Mouse (Mus musculus) layer of hippocampus, adult 9-11 months (tissue): ENCODE data around the gene Cpm.
A peak's percentile ranks its signal among the peaks of the same experiment; 100 is the strongest.

Experiments used
- DNase-seq: peaks from one replicate; pipeline ENCODE4 v3.0.0; 2022

Cpm gene

DNA sequence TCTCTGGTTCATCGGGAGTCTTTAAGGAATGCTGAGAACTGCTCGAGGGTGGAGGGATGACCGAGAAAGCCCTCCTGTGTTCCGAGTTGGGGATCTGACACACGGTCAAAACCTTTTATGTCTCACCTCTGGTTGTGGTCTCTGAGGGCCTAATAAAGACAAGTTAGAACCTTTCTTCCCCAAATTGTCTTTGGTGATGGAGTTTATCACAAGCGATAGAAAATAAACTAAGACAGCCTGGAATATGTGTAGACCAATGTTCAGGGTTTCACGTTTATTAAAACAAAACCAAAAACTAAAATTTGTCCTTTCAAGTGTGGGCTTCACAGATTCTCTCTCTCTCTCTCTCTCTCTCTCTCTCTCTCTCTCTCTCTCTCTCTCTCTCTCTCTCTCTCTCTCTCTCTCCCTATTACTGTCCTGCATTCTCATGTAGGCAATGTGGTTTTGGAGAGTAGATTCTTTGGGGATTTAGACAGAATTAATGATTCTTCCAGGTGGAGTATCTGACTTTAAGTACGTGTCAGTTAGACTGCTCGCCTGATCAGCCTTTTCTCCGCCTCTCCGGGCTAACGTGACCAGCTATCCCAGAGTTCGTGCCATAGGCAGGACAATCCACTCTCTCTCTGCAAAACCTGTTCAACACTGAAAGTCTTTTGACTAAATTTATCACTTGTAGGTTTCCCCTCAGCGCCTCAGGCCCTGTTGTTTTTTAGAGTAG is 35.1 kb downstream of the Cpm start:
- no peak for DNase-seq

DNA sequence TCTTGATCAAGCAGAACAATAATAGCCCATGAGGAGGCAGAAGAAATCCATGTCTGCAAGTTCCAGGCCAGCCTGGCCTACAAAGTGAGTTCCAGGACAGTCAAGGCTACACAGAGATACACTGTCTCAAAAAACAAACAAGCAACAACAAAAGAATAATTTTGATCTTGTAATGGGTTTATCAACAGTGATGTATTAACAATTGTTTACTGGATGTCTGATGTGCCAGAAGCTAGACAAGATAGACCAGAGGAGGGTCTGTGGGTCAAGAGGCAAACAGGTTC is 35.6 kb downstream of the Cpm start:
- no peak for DNase-seq

DNA sequence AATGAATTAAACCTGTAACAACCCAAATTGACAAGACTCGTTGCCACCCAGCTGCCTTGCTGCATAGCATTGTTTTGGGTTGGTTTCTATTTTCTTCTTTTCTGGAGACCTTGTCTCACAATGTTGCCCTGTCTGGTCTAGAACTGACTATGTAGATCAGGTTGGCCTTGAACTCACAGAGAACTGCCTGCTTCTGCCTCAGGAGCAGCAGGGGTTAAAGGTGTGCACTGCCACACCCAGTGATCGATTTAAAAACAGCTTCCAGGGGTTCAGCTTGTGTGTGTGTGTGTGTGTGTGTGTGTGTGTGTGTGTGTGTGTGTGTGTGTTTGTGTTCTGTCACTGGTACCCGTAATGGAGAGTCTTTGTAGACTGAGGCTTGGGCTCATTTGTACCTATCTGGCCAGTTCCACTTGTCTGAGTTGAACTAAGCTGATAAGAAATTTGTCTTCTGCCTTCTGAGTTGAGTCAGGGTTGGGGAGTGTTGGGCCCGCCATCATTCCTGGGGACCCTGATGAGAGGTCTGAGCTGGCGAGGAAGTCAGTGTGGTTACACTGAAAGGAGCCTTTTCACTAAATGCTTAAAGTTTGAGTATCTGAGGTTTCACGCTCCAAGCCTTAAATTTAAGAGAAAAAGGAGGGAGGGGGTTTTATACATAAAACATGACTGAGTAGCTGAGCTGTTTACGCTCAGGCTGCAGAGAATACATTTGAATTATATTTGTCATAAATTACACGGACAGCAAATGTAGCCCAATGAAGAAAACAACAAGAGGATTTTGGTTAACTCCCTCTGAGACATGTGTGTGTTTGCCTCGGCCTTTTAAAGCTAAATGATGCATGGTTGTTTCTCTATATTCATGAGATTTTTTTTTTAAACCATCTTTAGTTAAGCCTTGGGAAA is 36.3 kb downstream of the Cpm start:
- DNase-seq: no peak

DNA sequence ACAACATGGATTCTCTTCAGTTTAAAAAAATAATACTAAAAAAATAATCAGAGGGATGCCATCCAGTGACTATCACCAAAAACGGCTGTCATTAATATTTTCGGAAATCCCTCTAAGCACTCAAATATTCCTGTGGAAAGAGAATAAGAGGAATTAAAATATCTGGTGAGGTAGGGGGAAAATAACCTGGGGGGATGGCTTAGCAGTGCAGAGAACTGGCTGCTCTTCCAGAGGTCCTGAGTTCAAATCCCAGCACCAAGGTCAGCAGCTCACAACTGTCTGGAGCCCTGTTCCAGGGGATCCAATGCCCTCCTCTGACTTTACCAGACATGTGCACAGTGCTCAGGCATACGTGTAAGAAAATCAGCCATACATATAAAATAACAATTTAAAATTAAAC is 37.1 kb downstream of the Cpm start:
- DNase-seq: no peak

DNA sequence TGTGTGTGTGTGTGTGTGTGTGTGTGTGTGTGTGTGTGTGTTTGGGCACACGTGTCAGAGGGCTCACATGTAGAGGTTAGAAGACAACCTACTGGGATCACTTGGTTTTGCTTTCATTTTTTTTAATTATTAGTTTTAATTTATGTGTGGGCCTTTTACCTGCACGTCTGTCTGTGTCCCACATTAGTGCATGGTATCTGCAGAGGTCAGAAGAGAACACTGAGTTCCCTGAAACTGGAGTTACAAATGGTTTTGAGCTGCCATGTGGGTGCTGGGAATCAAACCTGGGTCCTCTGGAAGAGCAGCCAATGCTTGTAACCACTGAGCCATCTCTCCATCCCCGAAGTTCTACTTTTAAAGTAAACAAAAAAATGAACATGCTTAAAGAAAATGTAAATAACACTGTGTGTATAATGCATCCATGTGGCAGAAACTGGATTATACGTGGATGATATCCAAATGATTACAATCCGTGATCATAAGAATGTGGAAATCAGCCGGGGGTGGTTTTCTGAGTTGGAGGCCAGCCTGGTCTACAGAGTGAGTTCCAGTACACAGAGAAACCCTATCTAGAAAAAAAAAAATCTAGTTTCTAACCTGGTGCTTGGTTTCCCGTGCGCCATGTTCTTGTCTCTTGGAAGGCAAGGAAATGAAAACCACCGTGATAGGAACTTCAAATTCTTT is 37.8 kb downstream of the Cpm start:
- no peak for DNase-seq

DNA sequence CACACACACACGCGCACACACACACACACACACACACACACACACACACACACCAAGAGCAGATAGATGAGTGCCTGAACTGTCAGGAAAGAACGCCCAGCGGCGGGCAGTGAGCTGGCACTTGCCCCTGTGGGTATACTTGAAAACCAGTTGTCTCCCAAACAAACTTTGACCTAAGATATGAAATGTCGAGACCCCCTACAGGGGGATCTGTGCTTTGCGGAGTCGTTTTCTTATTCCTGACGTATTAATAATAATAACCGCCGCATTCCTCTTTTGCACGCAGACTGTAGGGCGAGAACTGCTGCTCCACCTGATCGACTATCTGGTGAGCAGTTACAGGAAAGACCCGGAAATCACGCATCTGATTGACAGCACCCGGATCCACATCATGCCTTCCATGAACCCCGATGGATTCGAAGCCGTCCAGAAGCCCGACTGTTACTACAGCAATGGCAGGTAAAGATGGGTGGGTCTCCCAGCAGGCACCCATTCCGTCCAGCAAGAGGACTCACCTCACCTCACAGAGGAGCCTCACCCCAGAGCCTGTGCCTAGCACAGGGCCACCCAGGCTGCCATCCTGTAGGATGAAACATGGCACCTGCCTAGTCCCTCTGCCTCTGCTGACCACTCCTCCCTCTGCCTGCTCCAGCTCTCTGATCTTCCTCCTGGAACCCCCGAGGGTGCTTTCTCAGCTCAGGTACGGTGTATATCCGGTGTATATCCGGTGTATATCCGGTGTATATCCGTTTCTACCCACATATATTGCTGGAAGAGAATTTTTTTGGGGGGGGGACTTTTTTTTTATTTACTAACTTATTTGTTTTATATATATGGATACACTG is 38.6 kb downstream of the Cpm start:
- no peak for DNase-seq

DNA sequence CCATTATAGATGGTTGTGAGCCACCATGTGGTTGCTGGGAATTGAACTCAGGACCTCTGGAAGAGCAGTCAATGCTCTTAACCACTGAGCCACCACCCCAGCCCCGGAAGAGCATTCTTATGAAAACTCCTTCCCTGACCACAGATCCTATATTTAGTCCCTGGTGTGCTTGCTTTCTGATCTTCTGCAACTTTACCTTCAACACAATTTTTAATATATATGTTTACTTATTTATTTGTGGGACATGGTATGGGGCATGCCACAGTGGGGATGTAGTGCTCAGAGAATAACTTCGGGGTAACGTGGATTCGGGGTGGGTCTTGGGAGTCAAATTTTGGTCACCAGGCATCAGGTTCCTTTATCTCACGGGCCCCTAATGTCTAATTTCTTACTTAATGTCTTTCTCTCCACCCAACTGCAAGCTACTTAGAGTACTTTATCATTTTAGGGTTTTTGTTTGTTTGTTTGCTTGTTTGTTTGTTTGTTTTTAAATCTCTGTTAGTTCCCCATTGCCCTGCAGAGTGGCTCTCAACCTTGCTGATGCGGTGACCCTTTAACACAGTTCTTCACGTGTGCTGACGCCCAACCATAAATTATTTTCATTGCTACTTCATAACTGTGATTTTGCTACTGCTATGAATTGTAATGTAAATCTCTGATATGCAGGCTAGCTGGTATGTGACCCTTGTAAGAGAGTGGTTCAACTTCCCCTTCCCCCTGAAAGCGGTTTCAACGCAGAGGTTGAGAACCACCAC is 39.4 kb downstream of the Cpm start:
- DNase-seq: no peak

DNA sequence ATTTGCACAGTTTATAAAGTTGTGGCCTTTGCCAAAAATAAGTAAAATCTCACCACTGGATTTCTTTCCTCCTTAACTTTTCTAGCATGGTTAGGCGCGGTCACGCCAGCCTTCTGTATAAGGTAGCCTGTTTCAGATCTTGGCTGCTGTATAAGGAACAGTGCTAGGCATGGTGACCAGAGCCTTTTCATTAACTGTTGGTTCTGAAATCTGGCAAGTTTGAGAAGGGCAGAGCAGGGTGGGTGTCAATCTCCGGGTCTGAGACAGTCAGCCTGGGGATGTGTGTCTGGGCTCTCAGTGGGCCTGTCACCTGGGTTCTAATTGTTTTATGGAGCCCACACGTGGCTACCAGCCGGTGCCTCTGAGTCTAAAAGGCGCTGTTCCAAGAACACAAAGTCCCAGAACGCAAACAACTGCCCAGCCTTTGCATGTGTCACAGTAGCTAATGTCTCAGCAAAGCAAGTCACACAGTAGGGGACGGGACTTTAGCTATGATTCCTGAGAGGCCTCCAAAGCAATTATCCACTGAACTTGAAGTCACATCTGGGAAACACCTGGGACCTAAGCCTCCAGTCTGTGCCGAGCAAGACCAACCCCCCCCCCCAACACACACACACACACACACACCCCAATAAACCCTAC is 40.3 kb downstream of the Cpm start:
- DNase-seq: no peak

DNA sequence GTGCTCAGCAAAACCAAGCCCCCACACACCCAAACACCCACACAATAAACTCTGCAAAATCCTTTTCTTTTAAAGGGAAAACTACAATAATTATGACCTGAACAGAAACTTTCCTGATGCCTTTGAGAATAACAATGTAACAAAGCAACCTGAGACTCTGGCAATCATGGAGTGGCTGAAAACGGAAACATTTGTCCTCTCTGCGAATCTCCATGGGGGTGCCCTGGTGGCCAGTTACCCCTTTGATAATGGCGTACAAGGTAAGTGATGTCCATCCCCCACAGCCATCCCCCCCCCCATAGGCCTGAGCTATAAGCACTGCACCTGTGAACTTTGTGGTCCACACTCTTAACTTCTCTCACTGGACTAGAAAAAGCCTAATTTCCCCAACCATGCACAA is 40.8 kb downstream of the Cpm start:
- DNase-seq: no peak

DNA sequence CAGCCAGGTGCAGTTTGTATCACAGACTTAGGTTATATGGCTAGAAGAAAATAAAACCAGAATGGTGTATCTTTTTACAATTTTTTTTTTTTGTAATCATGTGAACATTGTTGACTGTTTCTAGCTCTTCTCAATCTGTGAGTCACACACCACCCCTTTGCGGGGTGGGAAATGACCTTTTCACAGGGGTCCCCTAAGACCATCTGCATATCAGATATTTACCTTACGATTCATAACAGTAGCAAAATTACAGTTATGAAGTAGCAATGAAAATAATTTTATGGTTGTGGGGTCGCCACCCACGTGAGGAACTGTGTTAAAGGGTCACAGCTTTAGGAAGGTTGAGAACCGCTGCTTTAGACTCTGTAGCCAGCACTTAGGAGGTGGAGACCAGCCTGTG is 41.5 kb downstream of the Cpm start:
- DNase-seq: no peak

DNA sequence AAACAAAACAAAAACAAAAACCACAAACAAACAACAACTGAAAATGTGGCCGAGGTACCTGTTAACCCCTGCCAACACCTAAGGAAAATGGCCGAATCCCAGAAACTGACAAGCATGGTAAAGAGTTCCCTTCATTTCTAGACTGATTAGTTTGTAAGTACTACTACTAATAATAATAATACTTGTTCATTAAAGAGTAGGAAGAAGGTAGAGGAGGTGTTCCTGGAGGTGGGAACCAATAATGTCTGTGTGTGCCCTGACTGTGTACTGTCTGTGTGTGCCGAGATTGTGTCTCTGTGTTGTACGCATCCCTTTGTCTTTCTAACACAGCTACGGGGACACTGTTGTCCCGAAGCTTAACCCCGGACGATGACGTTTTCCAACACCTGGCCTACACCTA is 42.0 kb downstream of the Cpm start:
- no peak for DNase-seq

DNA sequence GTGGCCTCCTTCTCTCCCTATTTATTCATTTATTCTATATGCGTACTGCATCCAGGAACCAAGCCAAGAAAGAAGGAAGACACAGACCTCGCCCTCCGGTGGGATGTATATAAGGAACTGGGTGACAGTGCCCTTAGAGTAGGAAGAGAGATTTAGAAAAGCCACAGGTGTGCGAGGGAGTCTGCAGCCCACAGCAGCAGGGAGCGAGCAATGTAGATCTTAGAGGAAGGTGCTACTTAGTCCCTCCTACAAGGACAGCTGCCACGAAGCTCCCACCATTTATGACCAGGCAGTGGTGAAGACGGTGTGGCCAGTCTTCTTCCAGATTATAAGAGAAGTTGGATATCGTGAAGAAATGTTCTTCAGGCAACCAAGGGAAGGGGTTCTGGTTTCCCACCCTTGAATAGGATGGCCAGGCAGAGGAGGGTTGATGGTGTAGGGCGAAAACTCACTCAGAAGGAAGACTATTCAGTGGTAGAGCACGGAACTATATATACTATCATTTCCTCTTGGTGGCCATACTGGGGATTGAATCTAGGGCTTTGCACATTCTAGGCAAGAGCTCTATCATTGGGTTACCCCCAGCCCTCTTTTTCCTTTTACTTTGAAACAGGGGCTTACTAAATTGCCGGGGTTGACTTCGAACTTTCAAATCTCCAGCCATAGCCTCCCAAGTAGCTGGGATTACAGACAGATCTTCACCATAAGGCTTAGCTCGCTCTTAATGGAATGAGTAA is 42.8 kb downstream of the Cpm start:
- no peak for DNase-seq

DNA sequence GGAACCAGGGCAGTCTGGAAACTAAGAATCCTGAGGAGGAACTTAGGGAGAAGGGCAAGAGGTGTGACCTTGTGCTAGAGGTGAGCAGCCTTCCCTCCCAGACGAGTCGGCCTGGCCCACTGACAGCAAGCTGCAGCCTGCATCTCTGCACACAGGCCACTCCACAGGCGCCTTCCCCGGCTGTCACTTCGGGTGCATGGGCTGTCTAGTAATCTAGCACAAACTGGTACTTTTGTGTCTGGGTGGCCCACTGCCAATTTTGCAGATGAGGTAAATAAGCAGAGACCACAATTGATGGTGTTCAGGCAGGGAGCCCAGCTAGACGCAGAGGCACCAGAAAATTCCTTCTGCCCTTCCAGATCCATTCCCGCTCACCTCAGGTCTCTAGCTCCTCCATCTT is 43.4 kb downstream of the Cpm start:
- DNase-seq: peak; percentile 89

DNA sequence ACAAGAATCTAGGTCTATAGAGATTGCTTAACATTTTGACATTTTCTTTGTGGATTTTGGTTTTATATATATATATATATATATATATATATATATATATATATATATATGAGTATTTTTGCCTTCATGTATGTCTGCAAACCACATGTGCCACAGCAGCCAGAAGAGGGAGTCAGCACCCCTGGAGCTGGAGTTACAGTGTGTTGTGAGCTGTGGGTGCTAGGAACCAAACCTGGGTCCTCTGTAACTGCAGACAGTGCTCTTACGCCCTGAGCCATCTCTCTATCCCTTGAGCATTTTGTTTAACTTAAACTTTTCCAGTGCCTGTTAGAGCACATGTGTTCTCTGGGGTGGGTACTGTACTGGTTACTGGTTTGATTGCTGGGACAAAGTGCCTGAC is 44.6 kb downstream of the Cpm start:
- DNase-seq: no peak

DNA sequence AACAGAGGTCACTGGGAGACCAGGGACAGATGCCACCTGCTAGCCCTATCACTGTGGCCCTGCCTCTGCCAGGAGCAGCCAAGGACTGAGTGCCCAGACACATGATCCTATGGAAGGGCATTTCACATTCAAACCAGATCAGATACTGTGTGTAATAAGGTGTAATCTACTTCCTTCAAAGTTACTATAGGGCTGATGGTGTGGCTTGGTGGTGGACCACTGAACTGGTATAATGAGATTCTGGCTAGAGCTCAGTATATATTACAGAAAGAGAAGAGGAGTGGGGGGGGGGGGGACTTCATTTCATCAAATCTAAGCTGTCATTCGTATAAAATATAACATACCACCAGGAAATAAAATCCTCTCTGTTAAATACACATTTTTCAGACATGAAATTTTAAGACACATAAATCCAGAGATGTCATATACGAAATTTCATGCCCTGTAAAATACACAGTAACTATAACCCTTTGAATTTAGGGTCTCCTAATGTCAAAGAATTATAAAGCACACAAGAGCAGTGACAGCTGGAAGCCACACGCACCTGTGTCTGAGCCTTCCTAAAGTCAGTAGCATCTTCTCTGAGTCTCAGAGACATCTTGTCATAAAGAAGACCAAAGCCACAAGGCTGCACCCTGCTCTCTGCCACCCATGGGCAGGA is 45.2 kb downstream of the Cpm start:
- DNase-seq: no peak

DNA sequence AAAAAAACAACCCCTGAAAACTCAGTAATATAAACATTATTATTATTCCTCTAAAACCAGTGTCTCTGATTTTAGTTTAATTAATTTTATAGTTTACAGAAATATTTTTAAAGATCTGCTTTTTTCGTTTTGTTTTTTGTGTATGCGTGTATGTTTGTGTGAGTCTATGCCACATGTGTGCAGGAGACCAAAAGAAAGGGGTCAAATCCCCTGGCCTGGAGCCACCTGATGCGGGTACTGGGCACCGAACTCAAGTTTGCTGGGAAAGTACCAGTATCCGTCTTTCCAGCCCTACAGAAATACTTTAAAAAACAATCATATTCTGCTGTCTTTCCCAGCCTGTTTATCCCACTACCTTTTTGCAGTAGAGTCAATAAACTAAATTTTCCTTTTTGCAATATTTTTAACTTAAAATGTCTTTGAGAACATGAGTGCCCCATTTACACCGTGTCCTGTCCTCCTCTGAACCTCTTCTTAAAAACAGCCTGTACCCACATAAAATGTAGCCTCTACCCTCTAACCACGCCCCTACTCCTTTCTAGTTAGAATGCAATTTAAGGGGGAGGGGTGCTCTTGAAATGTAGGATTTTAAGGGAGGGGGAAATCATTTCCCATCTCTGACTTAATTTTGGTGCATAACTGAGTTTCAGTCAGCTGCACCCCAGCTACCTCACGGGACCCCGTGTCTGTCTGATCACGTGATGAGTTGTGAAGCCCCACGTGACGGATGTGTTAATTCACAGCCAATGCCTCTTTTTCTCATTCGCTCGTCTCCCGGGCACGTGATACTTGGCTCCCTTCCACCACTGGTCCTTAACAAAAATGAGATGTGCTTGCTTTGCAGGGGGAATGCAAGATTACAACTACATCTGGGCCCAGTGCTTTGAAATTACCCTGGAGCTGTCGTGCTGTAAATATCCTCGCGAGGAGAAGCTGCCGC is 46.1 kb downstream of the Cpm start:
- peak; percentile 92 for DNase-seq

DNA sequence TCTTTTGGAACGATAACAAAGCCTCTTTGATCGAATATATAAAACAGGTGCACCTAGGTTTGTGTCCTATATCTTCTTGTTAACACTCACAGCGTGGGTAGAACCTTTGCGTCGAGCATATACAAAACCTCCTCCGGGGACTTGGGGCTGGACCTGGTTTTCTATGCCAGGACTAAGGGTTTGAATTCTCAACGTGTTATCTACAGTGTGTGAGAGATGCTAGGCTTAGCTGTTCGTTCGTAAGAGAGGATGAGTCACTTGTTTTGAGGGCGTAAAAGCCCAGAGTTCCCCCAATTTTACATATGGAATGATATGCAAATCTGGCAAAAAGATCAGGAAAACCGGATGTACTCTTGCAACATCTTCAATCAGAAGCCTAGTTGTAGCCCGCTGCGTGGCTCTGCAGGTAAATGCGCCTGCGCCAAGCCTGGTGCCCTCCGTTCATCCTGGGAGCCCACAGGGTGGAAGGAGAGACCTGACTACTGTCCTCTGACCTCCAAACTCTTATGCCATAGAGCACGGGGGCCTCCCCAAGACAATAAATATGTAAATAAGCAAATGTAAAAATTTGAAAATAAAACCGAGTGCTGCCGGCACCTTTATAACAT is 46.8 kb downstream of the Cpm start:
- peak; percentile 65 for DNase-seq

DNA sequence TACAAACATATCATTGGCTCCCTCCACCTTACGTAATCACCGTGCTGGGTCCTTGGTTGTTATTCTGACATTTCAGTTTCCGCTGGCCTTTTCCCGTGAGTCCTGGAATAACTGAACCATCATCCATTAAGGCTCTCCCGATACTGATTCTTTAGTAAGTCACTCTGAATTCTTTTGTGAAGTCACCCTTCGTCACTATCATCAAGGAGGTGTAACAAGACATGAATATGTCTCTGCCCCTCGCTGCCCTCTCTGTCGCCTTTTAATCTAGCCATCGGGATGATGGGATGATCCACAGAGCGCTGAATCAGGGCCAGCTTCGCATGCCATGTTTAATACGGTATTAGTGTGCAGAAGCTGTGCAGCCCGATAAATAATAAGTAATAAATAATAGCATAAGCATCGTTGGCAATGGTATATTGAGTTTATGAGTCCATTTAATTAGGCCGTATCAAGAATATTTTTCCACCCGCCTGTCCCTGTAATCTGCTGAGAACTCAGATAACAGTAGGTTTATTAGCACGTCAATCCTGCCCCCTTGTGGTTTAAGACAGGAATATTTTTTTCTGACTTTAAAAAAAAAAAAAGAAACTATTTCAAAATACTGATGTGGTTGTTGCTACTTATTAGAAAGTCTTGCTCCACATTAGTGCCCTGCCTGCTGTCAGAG is 47.5 kb downstream of the Cpm start:
- peak; percentile 37 for DNase-seq
